Mouse (Mus musculus) intestine, postnatal 0 days (tissue): ENCODE results near the gene Zfp790. TPM values are rescaled to one million over a fixed set of nuclear protein-coding genes. Genes with fewer than 3 reads are reported as not detected.

Source experiments
- ATAC-seq: fragments of 200-750 bp; cut with Nextera tagmentation; 2 replicates; pipeline ENCODE4 v1.8.0; 2017; ENCODE audit warnings: mild to moderate bottlenecking, moderate TSS enrichment, moderate library complexity
- H3K27ac ChIP-seq: fragments of 300-500 bp; sonication (generic); 2 replicates; pipeline ENCODE4 v1.5.1; 2014; ENCODE audit warnings: mild to moderate bottlenecking, low read depth, low read length, moderate library complexity
- H3K27me3 ChIP-seq: fragments of 300-500 bp; sonication (generic); replicated peaks from 2 replicates; pipeline ENCODE4 v1.6.1; 2014; ENCODE audit warnings: low read length, mixed read lengths; ENCODE audit not compliant: control insufficient read depth, insufficient read depth
- H3K36me3 ChIP-seq: fragments of 300-500 bp; sonication (generic); 2 replicates; pipeline ENCODE4 v1.6.1; 2014; ENCODE audit warnings: mild to moderate bottlenecking, moderate library complexity; ENCODE audit not compliant: control insufficient read depth, insufficient read depth
- H3K4me1 ChIP-seq: fragments of 300-500 bp; sonication (generic); replicated peaks from 2 replicates; pipeline ENCODE4 v1.6.1; 2014; ENCODE audit warnings: antibody characterized with exemption, low read length, mixed read lengths; ENCODE audit not compliant: control insufficient read depth, insufficient read depth
- H3K4me2 ChIP-seq: fragments of 300-500 bp; sonication (generic); replicated peaks from 2 replicates; pipeline ENCODE4 v1.6.1; 2014; ENCODE audit warnings: low read depth, mild to moderate bottlenecking, moderate library complexity
- H3K4me3 ChIP-seq: fragments of 300-500 bp; sonication (generic); 2 replicates; pipeline ENCODE4 v1.5.1; 2014; ENCODE audit warnings: low read depth, low read length
- H3K9ac ChIP-seq: fragments of 300-500 bp; sonication (generic); 2 replicates; pipeline ENCODE4 v1.6.1; 2014; ENCODE audit warnings: mild to moderate bottlenecking, low read depth, low read length
- H3K9me3 ChIP-seq: fragments of 300-500 bp; sonication (generic); 2 replicates; pipeline ENCODE4 v1.6.1; 2016; ENCODE audit warnings: mixed run types; ENCODE audit not compliant: control insufficient read depth
- CTCF ChIP-seq: sonication (generic); IDR thresholded peaks from 2 replicates; pipeline ENCODE4 v1.5.1; 2016; ENCODE audit warnings: low read depth, mild to moderate bottlenecking, control low read depth, antibody characterized with exemption, moderate library complexity
- WGBS: fragments of 180-500 bp; shearing (Covaris S2); extraction: QIAGEN DNeasy Blood & Tissue Kit; methylation state at CpG from one replicate; pipeline ENCODE4 v1.1.7; 2014; 5-methylcytosine and 5-hydroxymethylcytosine counted together
- polyA plus RNA-seq: library from polyadenylated mRNA; unstranded; fragments of >200 nt; fragmentation: Nextera tagmentation; extraction: Ambion mirVana; gene quantifications from 2 replicates; pipeline ENCODE4 v1.2.1, GENCODE M21; 2015

The Zfp790 gene
- polyA plus RNA-seq, 1 experiment from 2014 or later = 4.1 TPM

- 95% methylated on average over 12 of the region's 12 CpGs for WGBS
- H3K27me3 ChIP-seq = no peaks in the 10 kb centered on the region
- no peak for TF ChIP-seq CTCF
- no peak overlapping the region for H3K27ac ChIP-seq
- no peak overlapping the region for H3K9ac ChIP-seq
- no peak overlapping the region for H3K4me2 ChIP-seq
- H3K36me3 ChIP-seq = peaks cover 65% of the 10 kb centered on the region
- H3K4me3 ChIP-seq = no peak overlapping the region
- H3K9me3 ChIP-seq = peaks cover 11% of the 10 kb centered on the region; the same call in 1 of the 2 replicates
- no peak for ATAC-seq
- no peaks in the 10 kb centered on the region for H3K4me1 ChIP-seq
Measured at GRCm38 (mm10) chr7:29829804-29830203, 13.9 kb downstream of the Zfp790 start.

- no peaks in the 10 kb centered on the region for H3K9me3 ChIP-seq
- no peak for TF ChIP-seq CTCF
- H3K27me3 ChIP-seq = no peaks in the 10 kb centered on the region
- H3K36me3 ChIP-seq = 0 out of 2 replicates have a peak, but pooled peaks cover 11% of the 10 kb centered on the region
- H3K27ac ChIP-seq = no peak overlapping the region
- no peak for ATAC-seq
- 96% methylated on average over 1 of the region's 1 CpGs for WGBS
- no peak overlapping the region for H3K4me2 ChIP-seq
- no peak overlapping the region for H3K4me3 ChIP-seq
- H3K9ac ChIP-seq = no peak overlapping the region
- no peaks in the 10 kb centered on the region for H3K4me1 ChIP-seq
Measured at GRCm38 (mm10) chr7:29836816-29837215, 20.9 kb downstream of the Zfp790 start.

- no peaks in the 10 kb centered on the region for H3K27me3 ChIP-seq
- H3K27ac ChIP-seq = no peak overlapping the region
- no peaks in the 10 kb centered on the region for H3K4me1 ChIP-seq
- no peaks in the 10 kb centered on the region for H3K36me3 ChIP-seq
- H3K4me2 ChIP-seq = no peak overlapping the region
- 86% methylated on average over 3 of the region's 3 CpGs for WGBS
- H3K9me3 ChIP-seq = no peaks in the 10 kb centered on the region
- no peak for ATAC-seq
- no peak overlapping the region for H3K4me3 ChIP-seq
- H3K9ac ChIP-seq = no peak overlapping the region
- no peak for TF ChIP-seq CTCF
Measured at GRCm38 (mm10) chr7:29839256-29839655, 23.3 kb downstream of the Zfp790 start.

GRCm38 (mm10) chr7:29842105-29842504, 26.2 kb downstream of the Zfp790 start:
- WGBS = 53% methylated on average over 1 of the region's 1 CpGs

GRCm38 (mm10) chr7:29844616-29845015, 28.7 kb downstream of the Zfp790 start:
- Histone ChIP-seq H3K9me3 (no peaks in the 10 kb centered on the region), H3K9ac (no peak overlapping the region), H3K4me3 (no peak overlapping the region), H3K27me3 (no peaks in the 10 kb centered on the region), H3K4me2 (no peak overlapping the region), H3K4me1 (no peaks in the 10 kb centered on the region), H3K36me3 (no peaks in the 10 kb centered on the region), H3K27ac (no peak overlapping the region)
- no peak for TF ChIP-seq CTCF
- WGBS = 87% methylated on average over 5 of the region's 5 CpGs
- no peak for ATAC-seq

More at GRCm38 (mm10) chr7:29842105-29842504, 26.2 kb downstream of the Zfp790 start:
- ATAC-seq = peak; percentile 25; the same call in 1 of the 2 replicates
- Histone ChIP-seq H3K4me1 (no peaks in the 10 kb centered on the region), H3K4me2 (no peak overlapping the region), H3K4me3 (no peak overlapping the region), H3K9me3 (no peaks in the 10 kb centered on the region), H3K36me3 (no peaks in the 10 kb centered on the region), H3K9ac (no peak overlapping the region), H3K27ac (no peak overlapping the region), H3K27me3 (no peaks in the 10 kb centered on the region)
- no peak for TF ChIP-seq CTCF

GRCm38 (mm10) chr7:29852831-29853218, 36.9 kb downstream of the Zfp790 start:
- 54% methylated on average over 9 of the region's 9 CpGs for WGBS

More at GRCm38 (mm10) chr7:29852831-29853218, 36.9 kb downstream of the Zfp790 start:
- H3K4me3 ChIP-seq = peak overlapping the region; percentile 74
- ATAC-seq = no peak
- no peak for TF ChIP-seq CTCF
- H3K27ac ChIP-seq = no peak overlapping the region
- H3K27me3 ChIP-seq = no peaks in the 10 kb centered on the region
- no peaks in the 10 kb centered on the region for H3K9me3 ChIP-seq
- H3K36me3 ChIP-seq = no peaks in the 10 kb centered on the region
- H3K4me1 ChIP-seq = peaks cover 6% of the 10 kb centered on the region; the same call in 1 of the 2 replicates
- 0 out of 2 replicates have a peak overlapping the region, but pooled peaks have one; percentile 43 for H3K9ac ChIP-seq
- H3K4me2 ChIP-seq = peak overlapping the region; percentile 90
